12 mouse cellular contexts compared by ENCODE assay signal in genomic region chr7:25436226-25436625, GRCm38 (mm10). TPM values are rescaled to one million over a fixed set of nuclear protein-coding genes. Genes with fewer than 3 reads are reported as not detected.
A peak's percentile ranks its signal among the peaks of the same experiment; 100 is the strongest.
DNase-seq lines count a peak whose midpoint lies in the region; ATAC-seq and TF ChIP-seq lines count a peak whose summit lies in the region.
"Had no signal": no experiment of that assay in that cellular context is flagged by ENCODE, and none has a peak within 500 bp of the region (broad histone marks: within the 10 kb centered on the region; RNA-seq: fewer than 3 reads in every experiment).

No protein-coding gene starts in this region.

- WGBS in embryonic facial prominence, embryonic 15.5 days, result 68% methylated on average over 6 of the region's 6 CpGs
- WGBS in embryonic facial prominence, embryonic 10.5 days, result 82% methylated on average over 6 of the region's 6 CpGs
- WGBS in heart, postnatal 0 days, result 66% methylated on average over 6 of the region's 6 CpGs
- WGBS in lung, embryonic 16.5 days, result 63% methylated on average over 6 of the region's 6 CpGs
- 81% methylated on average over 6 of the region's 6 CpGs for WGBS in hindbrain, embryonic 16.5 days

- TF ChIP-seq EP300 in heart, postnatal 0 days (IDR thresholded peaks at IDR 0.05; ENCODE audit: low read depth), result peak; percentile 32; the same call in 1 of the 2 replicates

- no peaks in the 10 kb centered on the region for H3K36me3 ChIP-seq in embryonic facial prominence, embryonic 15.5 days
- no peaks in the 10 kb centered on the region for H3K36me3 ChIP-seq in embryonic facial prominence, embryonic 10.5 days (replicated peaks)
- no peaks in the 10 kb centered on the region for H3K36me3 ChIP-seq in heart, postnatal 0 days (replicated peaks; ENCODE audit: control insufficient read depth, insufficient read depth, low read length)
- H3K36me3 ChIP-seq in lung, embryonic 16.5 days (ENCODE audit: control insufficient read depth, insufficient read depth, low read length), result no peaks in the 10 kb centered on the region
- no peaks in the 10 kb centered on the region for H3K36me3 ChIP-seq in hindbrain, embryonic 16.5 days (ENCODE audit: control insufficient read depth, insufficient read depth, low read length)
- H3K36me3 ChIP-seq: limb, embryonic 10.5 days had no signal

- H3K4me3 ChIP-seq in embryonic facial prominence, embryonic 15.5 days (replicated peaks), result no peak overlapping the region
- no peak overlapping the region for H3K4me3 ChIP-seq in embryonic facial prominence, embryonic 10.5 days
- no peak overlapping the region for H3K4me3 ChIP-seq in heart, postnatal 0 days (ENCODE audit: low read depth, low read length)
- no peak overlapping the region for H3K4me3 ChIP-seq in lung, embryonic 16.5 days (ENCODE audit: low read length)
- no peak overlapping the region for H3K4me3 ChIP-seq in hindbrain, embryonic 16.5 days (ENCODE audit: low read length)
- H3K4me3 ChIP-seq: limb, embryonic 10.5 days; myocyte had no signal

- no peak overlapping the region for H3K4me2 ChIP-seq in embryonic facial prominence, embryonic 15.5 days (replicated peaks)
- H3K4me2 ChIP-seq in heart, postnatal 0 days (ENCODE audit: low read depth, low read length), result no peak overlapping the region
- no peak overlapping the region for H3K4me2 ChIP-seq in lung, embryonic 16.5 days (ENCODE audit: low read depth, low read length)
- no peak overlapping the region for H3K4me2 ChIP-seq in hindbrain, embryonic 16.5 days (ENCODE audit: low read length)

- H3K27ac ChIP-seq in embryonic facial prominence, embryonic 15.5 days (replicated peaks), result 0 out of 2 replicates have a peak overlapping the region, but pooled peaks have one; percentile 3
- no peak overlapping the region for H3K27ac ChIP-seq in embryonic facial prominence, embryonic 10.5 days (replicated peaks)
- H3K27ac ChIP-seq in heart, postnatal 0 days (ENCODE audit: low read depth), result peak overlapping the region; percentile 72
- peak overlapping the region; percentile 57; the same call in 1 of the 2 replicates for H3K27ac ChIP-seq in lung, embryonic 16.5 days (ENCODE audit: low read length)
- no peak overlapping the region for H3K27ac ChIP-seq in hindbrain, embryonic 16.5 days (ENCODE audit: low read depth, low read length)
- H3K27ac ChIP-seq: hindbrain, postnatal 0 days; limb, embryonic 10.5 days had no signal

- DNase-seq in embryonic facial prominence, embryonic 10.5 days (ENCODE audit: low spot score), result no peak
- peak; percentile 65 for DNase-seq in A20 (ENCODE audit: low read depth, low spot score)
- peak; percentile 32 for DNase-seq in heart, postnatal 0 days (ENCODE audit: low spot score)
- no peak for DNase-seq in cerebellum, postnatal 10 days
- DNase-seq in layer of hippocampus, postnatal 25 days (ENCODE audit: extremely low spot score in 1 of 2, low spot score in 1 of 2), result no peak
- DNase-seq: cerebellum, adult 9-10 months had no signal

- peaks cover 10% of the 10 kb centered on the region; the same call in 1 of the 2 replicates for H3K4me1 ChIP-seq in embryonic facial prominence, embryonic 15.5 days
- H3K4me1 ChIP-seq in embryonic facial prominence, embryonic 10.5 days, result peaks cover 12% of the 10 kb centered on the region
- no peaks in the 10 kb centered on the region for H3K4me1 ChIP-seq in heart, postnatal 0 days (ENCODE audit: control insufficient read depth, insufficient read depth)
- peaks cover 31% of the 10 kb centered on the region for H3K4me1 ChIP-seq in lung, embryonic 16.5 days (replicated peaks; ENCODE audit: control insufficient read depth, insufficient read depth, low read length)
- no peaks in the 10 kb centered on the region; the same call in 1 of the 2 replicates for H3K4me1 ChIP-seq in hindbrain, embryonic 16.5 days (ENCODE audit: control insufficient read depth, insufficient read depth, low read depth, low read length)

- H3K27me3 ChIP-seq in embryonic facial prominence, embryonic 15.5 days, result no peaks in the 10 kb centered on the region
- no peaks in the 10 kb centered on the region for H3K27me3 ChIP-seq in embryonic facial prominence, embryonic 10.5 days (replicated peaks; ENCODE audit: low read depth, poor library complexity, severe bottlenecking)
- H3K27me3 ChIP-seq in heart, postnatal 0 days (ENCODE audit: control insufficient read depth, insufficient read depth, low read length), result no peaks in the 10 kb centered on the region
- no peaks in the 10 kb centered on the region for H3K27me3 ChIP-seq in lung, embryonic 16.5 days (ENCODE audit: control insufficient read depth, insufficient read depth, low read depth, low read length)
- H3K27me3 ChIP-seq in hindbrain, embryonic 16.5 days (replicated peaks; ENCODE audit: control insufficient read depth, insufficient read depth, low read length), result no peaks in the 10 kb centered on the region

- no peak for TF ChIP-seq CTCF in heart, postnatal 0 days (IDR thresholded peaks at IDR 0.05; ENCODE audit: low read depth)

- no peak for ATAC-seq in embryonic facial prominence, embryonic 15.5 days (ENCODE audit: insufficient number of reproducible peaks, low FRiP score, low TSS enrichment, low read depth)
- ATAC-seq in heart, postnatal 0 days (ENCODE audit: insufficient read depth, low read depth), result peak; percentile 52; the same call in 1 of the 2 replicates
- no peak for ATAC-seq in lung, embryonic 16.5 days (ENCODE audit: low read depth)
- no peak for ATAC-seq in hindbrain, embryonic 16.5 days
- ATAC-seq: hindbrain, postnatal 0 days had no signal

- H3K9ac ChIP-seq in embryonic facial prominence, embryonic 15.5 days, result no peak overlapping the region
- no peak overlapping the region for H3K9ac ChIP-seq in heart, postnatal 0 days (replicated peaks; ENCODE audit: low read depth, low read length)
- H3K9ac ChIP-seq in lung, embryonic 16.5 days (ENCODE audit: low read length), result no peak overlapping the region
- H3K9ac ChIP-seq in hindbrain, embryonic 16.5 days (ENCODE audit: low read depth, low read length), result no peak overlapping the region

- no peaks in the 10 kb centered on the region for H3K9me3 ChIP-seq in embryonic facial prominence, embryonic 15.5 days (replicated peaks)
- no peaks in the 10 kb centered on the region for H3K9me3 ChIP-seq in embryonic facial prominence, embryonic 10.5 days
- no peaks in the 10 kb centered on the region for H3K9me3 ChIP-seq in heart, postnatal 0 days (replicated peaks; ENCODE audit: control insufficient read depth, low read length)
- H3K9me3 ChIP-seq in lung, embryonic 16.5 days (ENCODE audit: control insufficient read depth, low read length), result no peaks in the 10 kb centered on the region
- H3K9me3 ChIP-seq in hindbrain, embryonic 16.5 days (ENCODE audit: control insufficient read depth, low read length), result no peaks in the 10 kb centered on the region
- H3K9me3 ChIP-seq: limb, embryonic 10.5 days had no signal

RNA-seq across cellular contexts. Expression of gene Cxcl17, which starts 23.5 kb away (rescaled TPM):
- 1.9 and 4.3 TPM in 2 replicates for polyA plus RNA-seq in embryonic facial prominence, embryonic 15.5 days (2015; fragmentation: Nextera tagmentation; extraction: Ambion mirVana)
- 0.69 and 0.75 TPM in 2 replicates for polyA plus RNA-seq in embryonic facial prominence, embryonic 10.5 days (2016; fragmentation: Nextera tagmentation; extraction: Ambion mirVana)
- not detected in 2 replicates for total RNA-seq in heart, postnatal 0 days (2014; rRNA removed; ENCODE audit: low replicate concordance)
- 0.42 and 1.1 TPM in 2 replicates for polyA plus RNA-seq in heart, postnatal 0 days (2015; fragmentation: Nextera tagmentation; extraction: Ambion mirVana)
- 0.49 TPM in 1 of 2 replicates, not detected in the other for polyA plus RNA-seq in lung, embryonic 16.5 days (2015; fragmentation: Nextera tagmentation; extraction: Ambion mirVana)
- 0.65 and 1.1 TPM in 2 replicates for polyA plus RNA-seq in hindbrain, embryonic 16.5 days (2015; fragmentation: Nextera tagmentation; extraction: Ambion mirVana)
- total RNA-seq in layer of hippocampus, postnatal 25 days (2021), result not detected
- total RNA-seq: hindbrain, postnatal 0 days had no signal

RNA-seq across cellular contexts. Expression of gene Lipe, which starts 37.7 kb away (rescaled TPM):
- 8.3 and 10.2 TPM in 2 replicates for polyA plus RNA-seq in embryonic facial prominence, embryonic 15.5 days (2015; fragmentation: Nextera tagmentation; extraction: Ambion mirVana)
- 7.8 and 11.6 TPM in 2 replicates for polyA plus RNA-seq in embryonic facial prominence, embryonic 10.5 days (2016; fragmentation: Nextera tagmentation; extraction: Ambion mirVana)
- 23.5 and 31.1 TPM in 2 replicates for total RNA-seq in heart, postnatal 0 days (2014; rRNA removed; ENCODE audit: low replicate concordance)
- 19.3 and 21.5 TPM in 2 replicates for polyA plus RNA-seq in heart, postnatal 0 days (2015; fragmentation: Nextera tagmentation; extraction: Ambion mirVana)
- 9.4 and 11.4 TPM in 2 replicates for polyA plus RNA-seq in lung, embryonic 16.5 days (2015; fragmentation: Nextera tagmentation; extraction: Ambion mirVana)
- polyA plus RNA-seq in hindbrain, embryonic 16.5 days (2015; fragmentation: Nextera tagmentation; extraction: Ambion mirVana), result 12.4 TPM in 2 replicates
- total RNA-seq in layer of hippocampus, postnatal 25 days (2021), result 1 to 10 TPM; 7.0 to 7.8 TPM

RNA-seq across cellular contexts. Expression of gene Ceacam1, which starts 41.2 kb away (rescaled TPM):
- polyA plus RNA-seq in embryonic facial prominence, embryonic 15.5 days (2015; fragmentation: Nextera tagmentation; extraction: Ambion mirVana), result 6.7 and 7.1 TPM in 2 replicates
- 1.5 TPM in 2 replicates for polyA plus RNA-seq in embryonic facial prominence, embryonic 10.5 days (2016; fragmentation: Nextera tagmentation; extraction: Ambion mirVana)
- total RNA-seq in heart, postnatal 0 days (2014; rRNA removed; ENCODE audit: low replicate concordance), result 4.9 and 12.8 TPM in 2 replicates
- polyA plus RNA-seq in heart, postnatal 0 days (2015; fragmentation: Nextera tagmentation; extraction: Ambion mirVana), result 4.7 and 5.5 TPM in 2 replicates
- 7.3 TPM in 2 replicates for polyA plus RNA-seq in lung, embryonic 16.5 days (2015; fragmentation: Nextera tagmentation; extraction: Ambion mirVana)
- polyA plus RNA-seq in hindbrain, embryonic 16.5 days (2015; fragmentation: Nextera tagmentation; extraction: Ambion mirVana), result 0.59 and 1.6 TPM in 2 replicates
- total RNA-seq in layer of hippocampus, postnatal 25 days (2021), result 1 to 10 TPM; 3.1 TPM
- polyA plus RNA-seq: myocyte had no signal

Comparison
In these comparisons a context has a peak if more than half of its experiments do, and no peak if none do; other contexts are left out.
1. H3K27ac ChIP-seq: peak in embryonic facial prominence, embryonic 15.5 days (single experiment), heart, postnatal 0 days (single experiment) and lung, embryonic 16.5 days (single experiment); none in embryonic facial prominence, embryonic 10.5 days (single experiment) and hindbrain, embryonic 16.5 days (single experiment).
2. DNase-seq: peak in A20 (single experiment) and heart, postnatal 0 days (single experiment); none in embryonic facial prominence, embryonic 10.5 days (single experiment), cerebellum, postnatal 10 days (0 of 2) and layer of hippocampus, postnatal 25 days (0 of 2).